Mouse (Mus musculus) spleen, adult 18-20 months (tissue): ENCODE measurements around the gene Pir.
A peak's percentile ranks its signal among the peaks of the same experiment; 100 is the strongest.

Experiments
- DNase-seq, 2 experiments: peaks; one replicate each; pipeline ENCODE4 v3.0.0; 2022; ENCODE audit warnings: mixed read lengths in 2 of 2

Gene Pir

GRCm38 (mm10) chrX:164269285-164269761 lies at the start of gene Pir:
Gene Pir (plus strand): TSS chrX:164269371.
- DNase-seq, result peak; percentile 5 to 11

- peak in 1 of 2 experiments; percentile 28 for DNase-seq
These were observed 47.2 kb upstream of the Pir start for GRCm38 (mm10) chrX:164221989-164222388.

DNA sequence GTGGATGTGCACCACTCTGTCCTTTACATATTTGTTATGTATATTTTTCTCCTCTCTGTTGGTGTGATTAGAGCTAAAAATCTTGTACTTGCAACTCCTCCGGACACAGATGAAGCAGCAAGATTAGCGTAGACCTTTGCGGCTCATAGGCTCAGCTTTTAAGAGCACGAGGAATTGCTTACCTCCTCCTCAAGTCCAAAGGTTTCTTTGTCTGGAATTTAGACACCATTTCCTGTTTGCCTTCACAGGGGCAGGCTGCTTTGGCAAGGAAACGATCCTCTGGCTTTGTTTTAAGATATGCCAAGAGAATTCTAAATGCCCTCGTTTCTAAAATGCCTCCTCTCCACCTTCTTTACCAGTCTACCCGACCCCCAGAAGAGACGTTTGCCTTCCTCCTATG lies 35.8 kb upstream of the Pir start:
- DNase-seq, result no peak

DNA sequence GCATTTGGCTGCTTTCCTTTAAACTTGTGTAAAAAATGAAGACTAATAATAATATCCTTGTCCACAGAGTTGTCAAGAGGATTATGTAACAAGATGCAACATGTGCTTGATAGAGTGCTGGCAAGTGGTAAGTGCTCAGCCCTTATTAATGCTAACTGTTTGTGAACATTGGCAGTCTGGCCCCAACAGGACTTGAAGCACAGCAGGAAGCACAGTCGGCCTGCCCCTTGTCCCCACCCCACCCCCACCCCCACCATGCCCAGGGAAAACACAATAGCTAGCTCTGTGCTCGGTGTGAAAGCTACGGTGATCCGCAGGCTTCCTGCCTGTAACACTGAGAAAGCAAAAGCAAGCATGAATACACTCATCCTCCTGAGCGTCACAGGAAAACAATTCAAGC lies 23.5 kb upstream of the Pir start:
- DNase-seq, result no peak

DNA sequence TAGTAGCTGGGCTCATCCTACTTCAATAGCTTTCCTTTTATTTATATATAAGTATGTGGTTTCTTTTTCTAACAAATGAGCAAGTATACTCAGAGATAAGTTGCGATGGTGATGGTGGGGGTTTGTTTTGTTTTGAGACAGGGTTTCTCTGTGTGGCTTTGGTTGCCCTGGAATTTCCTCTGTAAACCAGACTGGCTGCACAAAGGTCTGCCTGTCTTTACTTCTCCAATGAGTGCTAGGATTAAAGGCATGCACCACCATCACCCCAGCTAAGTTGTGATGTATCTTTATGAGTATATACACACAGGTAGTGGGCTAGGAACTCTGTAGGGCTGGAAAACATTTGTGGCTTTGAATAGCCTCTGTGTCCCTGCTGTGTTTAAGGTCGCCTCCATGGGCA lies 22.4 kb upstream of the Pir start:
- DNase-seq, result no peak

GRCm38 (mm10) chrX:164256527-164256926 lies 12.6 kb upstream of the Pir start:
- no peak for DNase-seq

DNA sequence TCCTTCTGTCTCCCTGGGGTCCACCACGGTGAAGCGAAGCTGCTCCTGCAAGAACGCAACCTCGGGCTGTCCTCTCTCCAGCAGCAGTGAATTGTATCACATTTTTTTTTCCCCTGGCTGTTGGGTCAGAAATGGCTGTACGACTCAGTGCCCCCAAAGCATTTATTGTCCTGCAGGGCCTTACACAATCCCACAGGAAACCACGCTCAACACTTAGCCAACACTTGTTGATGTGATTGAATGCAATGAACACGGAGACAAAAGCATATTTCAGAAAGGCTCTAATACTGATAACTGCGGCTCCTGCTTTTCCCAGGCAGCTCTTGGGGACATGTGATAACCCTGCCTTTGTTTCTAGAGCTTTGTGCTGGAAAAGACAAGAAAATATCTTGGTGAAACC lies 11.1 kb upstream of the Pir start, which contains the start of gene Bmx:
Bmx (minus strand) TSS at position 137 of the 400 bp plus-strand sequence.
- no peak for DNase-seq

DNA sequence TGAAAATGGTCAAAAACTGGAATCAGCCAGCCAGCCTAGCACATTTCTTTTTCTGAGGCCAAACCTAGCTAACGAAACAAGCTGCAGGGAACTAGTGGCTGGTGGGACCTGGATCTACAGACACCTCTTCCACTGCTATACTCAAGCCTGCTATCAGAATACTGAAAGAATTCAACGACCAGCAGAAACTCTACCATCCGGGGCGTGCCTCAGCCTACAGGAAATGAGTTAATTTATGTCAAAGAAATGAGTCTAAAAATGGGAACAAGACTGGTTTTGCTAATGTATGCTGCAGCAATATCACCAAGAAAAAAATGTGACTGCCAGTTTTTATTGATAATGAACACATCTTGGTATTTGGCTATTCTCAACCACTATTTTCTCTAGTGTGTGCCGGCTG lies 10.5 kb upstream of the Pir start:
- DNase-seq, result peak in 1 of 2 experiments; percentile 8

- DNase-seq, result no peak
These were observed 6.9 kb upstream of the Pir start for GRCm38 (mm10) chrX:164262286-164262685.

DNA sequence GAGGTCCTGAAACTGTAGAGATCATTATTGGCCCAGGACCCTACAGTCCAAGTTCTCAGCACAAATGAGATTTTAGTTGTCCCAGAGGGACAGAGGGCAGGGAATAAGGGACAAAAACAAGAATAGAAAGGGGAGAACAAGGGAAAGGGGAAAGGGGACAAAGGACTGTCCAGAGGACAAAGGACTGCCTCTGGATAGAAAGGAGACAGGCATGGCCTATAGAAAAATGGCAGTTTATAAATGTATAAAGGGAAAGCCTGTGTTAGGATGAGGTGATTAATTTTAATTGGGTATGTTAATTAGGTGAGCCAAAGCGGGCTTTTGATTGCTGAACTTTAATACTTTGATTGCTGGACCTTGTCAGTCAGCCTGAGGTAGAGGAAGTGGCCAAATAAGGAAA lies 4.3 kb upstream of the Pir start:
- DNase-seq, result no peak

GRCm38 (mm10) chrX:164270603-164271002 lies 1.4 kb downstream of the Pir start:
- DNase-seq, result no peak

- no peak for DNase-seq
These were observed 6.4 kb downstream of the Pir start for GRCm38 (mm10) chrX:164275536-164275935.

DNA sequence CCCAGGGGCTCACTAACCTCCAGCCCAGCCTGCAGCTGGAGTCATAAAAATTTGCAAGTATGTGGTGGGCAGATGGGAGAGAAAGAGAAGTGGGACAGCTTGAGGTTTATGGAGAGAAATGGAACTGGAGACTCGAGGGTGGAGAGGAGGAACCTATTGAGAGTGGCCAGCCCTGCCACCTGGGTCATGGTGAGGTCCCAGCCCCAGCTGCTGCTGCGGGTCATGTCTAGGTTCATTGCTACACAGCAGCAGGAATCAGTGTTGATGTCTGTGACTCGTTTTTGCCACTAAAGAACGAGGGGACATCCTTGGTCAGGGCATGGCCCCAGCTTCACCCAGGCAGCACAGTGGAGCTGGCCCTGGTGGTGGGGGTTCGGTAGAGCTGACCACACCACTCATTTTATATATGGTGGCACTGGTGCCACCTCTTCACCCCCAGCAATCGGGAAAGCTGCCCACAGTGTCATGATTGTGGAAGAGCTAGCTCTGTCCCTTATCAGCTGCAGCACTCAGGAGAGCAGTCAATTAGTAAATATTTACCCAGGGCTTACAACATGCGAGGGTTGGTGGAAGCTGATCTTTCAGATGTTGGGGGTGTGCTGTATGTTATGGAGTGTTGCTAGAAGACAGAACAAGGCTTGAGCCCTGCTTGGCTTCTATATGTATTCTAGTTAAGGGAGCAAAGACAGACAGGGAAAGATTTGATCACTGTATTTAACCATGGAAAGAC lies 11.9 kb downstream of the Pir start:
- DNase-seq, result no peak

DNA sequence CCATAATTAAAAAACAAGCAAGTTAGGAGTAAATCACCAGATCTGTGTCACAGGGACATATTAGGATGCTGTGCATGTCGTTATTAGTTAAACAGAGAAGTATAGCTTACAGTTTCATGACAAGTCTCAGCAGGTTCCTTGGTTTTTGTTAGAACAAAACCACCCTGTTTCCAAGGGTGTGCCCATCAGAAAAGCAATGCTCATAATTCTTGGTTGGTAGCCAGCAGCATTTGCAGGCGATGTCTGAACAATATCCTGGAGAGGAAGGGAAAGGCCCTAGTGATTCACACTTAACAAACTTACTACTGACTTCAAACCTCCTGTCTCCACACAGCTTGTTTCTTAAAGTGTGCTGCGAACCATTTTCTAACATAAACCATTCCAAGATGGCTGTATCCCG lies 14.6 kb downstream of the Pir start:
- DNase-seq, result no peak

GRCm38 (mm10) chrX:164287077-164287476 lies 17.9 kb downstream of the Pir start:
- DNase-seq, result peak in 1 of 2 experiments; percentile 17

- no peak for DNase-seq
These were observed 22.0 kb downstream of the Pir start for GRCm38 (mm10) chrX:164291147-164291546.

- no peak for DNase-seq
These were observed 37.1 kb downstream of the Pir start for GRCm38 (mm10) chrX:164306250-164306649.

- no peak for DNase-seq
These were observed 44.7 kb downstream of the Pir start for GRCm38 (mm10) chrX:164313876-164314275.

GRCm38 (mm10) chrX:164318554-164318953 lies 49.4 kb downstream of the Pir start:
- no peak for DNase-seq

- DNase-seq, result no peak
These were observed 50.9 kb downstream of the Pir start for GRCm38 (mm10) chrX:164320031-164320430.

GRCm38 (mm10) chrX:164322492-164322891 lies 53.3 kb downstream of the Pir start:
- DNase-seq, result no peak

DNA sequence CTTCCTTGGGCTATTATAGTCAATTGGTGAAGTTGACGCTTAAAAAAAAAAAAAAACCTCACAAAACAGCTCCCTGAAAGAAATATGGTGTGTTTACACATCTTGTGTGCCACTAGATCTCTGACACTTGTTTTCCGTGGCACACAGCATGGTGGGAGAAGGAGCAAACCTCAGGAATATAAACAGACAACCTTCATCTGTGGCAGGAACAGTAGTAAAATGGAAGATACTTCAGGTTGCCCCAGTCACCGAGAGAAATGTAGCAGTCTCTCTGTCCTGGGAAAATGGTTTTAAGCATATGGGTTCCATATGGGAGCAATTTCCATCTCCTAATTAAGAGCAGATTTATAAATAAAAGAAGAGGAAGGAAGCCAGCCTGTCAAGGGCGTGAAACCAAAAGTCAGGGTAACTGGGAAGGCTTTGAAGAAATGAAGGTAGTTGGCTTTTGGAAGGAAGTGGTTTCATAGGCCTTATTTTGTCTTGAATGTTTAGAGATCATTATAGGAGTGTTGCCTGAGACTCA lies 54.3 kb downstream of the Pir start:
- no peak for DNase-seq

- no peak for DNase-seq
These were observed 61.2 kb downstream of the Pir start for GRCm38 (mm10) chrX:164330351-164330750.

DNA sequence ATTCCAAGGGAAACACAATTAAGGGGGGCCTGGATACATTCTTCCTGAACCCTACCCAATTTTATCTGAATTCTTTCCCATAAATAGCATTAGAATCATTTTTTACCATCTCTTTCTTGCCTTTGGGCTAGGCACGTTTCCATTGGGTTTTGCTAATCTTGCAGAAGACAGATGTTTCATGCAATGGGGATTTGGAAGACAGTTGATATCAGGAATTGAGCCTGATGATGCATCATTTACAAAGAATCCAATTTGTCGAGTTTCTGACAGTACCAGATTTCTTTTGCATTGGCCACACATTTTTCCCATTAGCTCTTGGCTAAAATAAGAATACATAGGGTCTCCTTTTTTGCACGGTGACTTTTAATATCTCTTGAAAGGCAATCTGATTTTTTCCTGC lies 61.6 kb downstream of the Pir start:
- DNase-seq, result no peak

- DNase-seq, result no peak
These were observed 69.4 kb downstream of the Pir start for GRCm38 (mm10) chrX:164338591-164338990.
